Mouse (Mus musculus): ENCODE data around the gene Ccdc187.
A peak's percentile ranks its signal among the peaks of the same experiment; 100 is the strongest.

Gene Ccdc187

DNA sequence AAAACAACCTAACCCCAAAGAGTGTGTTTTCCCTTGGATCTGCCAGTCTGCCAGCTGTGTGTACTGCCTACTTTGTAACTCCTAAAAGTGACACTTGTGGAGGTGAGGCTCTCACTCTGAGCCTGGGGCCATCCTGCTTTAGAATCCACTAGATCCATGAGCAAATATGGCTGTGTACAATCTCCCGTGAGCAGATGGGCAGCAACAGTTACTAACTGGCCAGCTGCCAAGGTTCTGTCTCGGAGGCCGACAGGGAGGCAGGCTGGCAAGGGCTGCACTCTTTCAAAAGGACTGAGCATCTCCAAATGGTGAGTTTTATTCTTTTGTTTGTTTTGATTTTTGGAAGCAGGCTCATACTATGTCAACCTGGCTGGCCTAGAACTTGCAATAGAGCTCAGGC lies 79.8 kb downstream of the Ccdc187 start:
- DNase-seq (ENCODE audit: low spot score) = no peak

DNA sequence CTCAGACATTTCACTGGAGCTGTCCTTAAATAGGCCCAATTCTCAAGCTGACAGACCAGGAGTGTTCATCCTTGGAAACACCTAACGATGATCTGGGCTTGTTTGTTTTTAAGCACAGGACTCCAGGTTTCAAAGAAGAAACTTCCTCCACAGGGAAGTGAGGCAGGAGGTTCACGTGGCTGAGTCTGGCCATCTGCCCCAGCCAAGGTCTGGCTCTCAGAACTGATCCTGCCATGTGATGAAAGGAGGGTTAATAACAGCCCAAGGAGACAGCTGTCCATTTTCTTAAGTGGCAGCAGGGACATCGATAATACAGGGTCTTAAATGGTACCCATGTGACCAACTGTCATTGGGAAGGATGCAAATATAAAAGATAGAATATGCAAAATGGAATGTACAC lies 84.8 kb downstream of the Ccdc187 start:
- DNase-seq (ENCODE audit: low spot score) = no peak

DNA sequence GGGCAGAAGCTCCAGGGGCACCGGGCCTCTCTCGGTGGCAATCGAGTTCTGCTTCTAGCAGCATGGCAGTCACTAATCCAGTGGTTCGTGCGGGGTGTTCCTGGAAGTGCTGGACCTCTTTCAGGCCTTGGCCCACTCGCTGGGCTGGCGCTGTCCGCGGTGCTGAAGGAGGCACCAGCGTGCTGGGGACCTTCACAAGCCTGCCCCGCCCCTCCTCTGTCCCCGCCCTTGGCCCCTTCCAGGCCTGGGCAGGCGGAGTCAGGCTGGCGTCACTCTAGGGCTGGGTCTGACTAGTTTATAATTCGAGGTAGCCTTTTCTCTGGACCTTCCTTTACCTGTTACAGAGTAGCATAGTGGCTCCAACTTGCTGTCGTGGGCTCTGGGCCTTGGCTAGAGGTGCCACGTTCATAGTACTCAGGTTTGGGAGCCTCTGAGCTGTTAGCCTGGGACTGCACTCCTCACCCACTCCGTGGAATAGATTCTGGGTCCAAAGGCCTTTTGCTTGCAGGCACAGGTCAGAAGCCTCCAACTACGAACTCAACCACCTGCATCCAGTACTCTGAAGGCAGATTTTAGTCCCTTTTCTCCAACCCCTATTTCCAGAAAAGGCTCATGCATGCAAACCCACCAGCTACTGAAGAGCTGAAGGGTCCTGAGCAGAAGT lies 86.1 kb downstream of the Ccdc187 start, which contains the start of gene Lhx3:
Gene Lhx3, minus strand, starts transcription at position 164 of the 664 bp plus-strand sequence.
- DNase-seq (ENCODE audit: low spot score) = peak; percentile 82

DNA sequence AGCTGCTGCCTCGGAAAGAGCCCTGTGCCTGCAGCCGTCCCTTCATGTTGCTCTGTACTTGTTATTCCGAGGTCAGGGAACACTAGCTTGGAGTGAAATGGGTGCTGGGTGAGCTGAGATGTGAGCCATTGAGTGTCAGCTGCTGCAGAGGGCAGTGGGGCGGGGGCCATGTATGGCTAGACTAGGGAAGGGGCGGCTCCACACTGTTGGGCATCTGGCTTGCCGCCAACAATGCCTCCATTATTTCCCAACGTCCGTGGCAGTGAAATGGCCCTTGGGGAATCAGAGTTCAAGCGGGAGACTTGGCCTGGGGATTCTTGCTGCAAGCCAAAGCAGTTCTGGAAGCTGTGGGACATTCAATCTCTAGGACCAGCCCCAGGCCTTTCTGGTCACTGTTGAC lies 86.8 kb downstream of the Ccdc187 start:
- DNase-seq (ENCODE audit: low spot score) = no peak

DNA sequence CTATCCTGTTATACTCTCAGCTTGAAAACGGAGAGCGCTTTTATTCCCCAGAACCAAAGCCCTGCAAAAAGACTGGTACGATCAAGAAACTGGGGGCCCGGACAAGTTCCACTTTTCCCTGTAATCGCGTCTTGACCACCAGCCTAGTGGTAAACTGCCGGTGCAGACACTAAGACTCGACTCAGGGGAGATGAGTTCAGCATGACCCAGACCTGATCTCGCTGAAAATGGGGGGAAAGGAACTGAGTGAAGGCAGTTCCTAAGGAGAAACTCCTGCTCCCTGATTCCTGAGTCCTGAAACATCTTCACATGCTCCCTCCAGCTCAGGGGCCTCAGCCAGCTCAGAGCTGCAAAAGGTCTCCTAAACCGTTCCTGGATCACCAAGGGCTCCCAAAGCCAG lies 88.6 kb downstream of the Ccdc187 start:
- no peak for DNase-seq (ENCODE audit: low spot score)

DNA sequence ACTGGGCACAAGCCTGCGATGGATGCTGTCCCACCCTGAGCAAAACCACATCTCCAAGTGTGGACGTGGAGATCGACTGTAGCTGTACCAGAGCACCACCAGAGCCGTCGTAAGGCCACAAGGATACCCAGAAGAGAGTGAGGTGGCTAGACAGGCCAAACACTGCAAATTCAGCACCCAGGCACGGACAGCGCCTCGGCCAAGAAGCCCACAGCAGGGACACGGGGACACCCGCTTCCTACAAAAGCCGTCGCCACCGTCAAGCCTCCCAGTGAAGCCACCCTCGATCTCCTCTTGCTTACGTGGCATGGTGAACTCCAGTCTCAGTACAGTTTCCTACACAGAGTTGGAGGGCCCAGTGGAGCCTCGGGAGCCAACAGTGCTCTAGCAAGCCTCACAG lies 89.2 kb downstream of the Ccdc187 start:
- no peak for DNase-seq (ENCODE audit: low spot score)

DNA sequence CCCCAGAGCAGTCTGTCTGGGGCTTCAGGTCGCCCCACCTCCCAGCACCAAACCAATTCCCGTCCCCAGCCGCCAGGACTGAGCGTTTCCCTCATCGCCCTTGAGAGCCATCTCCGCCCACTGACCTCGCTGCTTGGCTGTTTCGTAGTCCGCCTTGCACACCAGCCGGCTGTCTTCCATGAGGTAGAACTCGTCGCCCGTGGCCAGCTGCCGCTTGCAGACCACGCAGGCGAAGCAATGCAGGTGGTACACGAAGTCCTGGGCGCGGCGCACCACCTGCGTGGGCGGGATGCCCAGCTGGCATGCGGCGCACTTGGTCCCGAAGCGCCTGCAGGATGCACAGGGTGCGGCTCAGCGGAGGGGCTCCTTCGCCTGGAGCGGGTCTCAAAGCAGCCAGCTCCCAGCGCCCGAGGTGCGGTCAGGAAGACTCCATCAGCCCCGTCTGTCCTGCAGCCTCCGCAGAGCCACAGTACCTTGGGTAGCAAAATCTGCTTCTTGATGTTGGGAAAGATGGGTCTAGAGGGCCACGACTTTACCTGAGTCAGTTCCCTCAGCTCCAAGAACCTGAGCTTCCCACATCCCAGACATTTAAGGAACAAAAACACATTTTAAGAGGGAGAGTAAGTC lies 91.4 kb downstream of the Ccdc187 start:
- no peak for DNase-seq (ENCODE audit: low spot score)

DNA sequence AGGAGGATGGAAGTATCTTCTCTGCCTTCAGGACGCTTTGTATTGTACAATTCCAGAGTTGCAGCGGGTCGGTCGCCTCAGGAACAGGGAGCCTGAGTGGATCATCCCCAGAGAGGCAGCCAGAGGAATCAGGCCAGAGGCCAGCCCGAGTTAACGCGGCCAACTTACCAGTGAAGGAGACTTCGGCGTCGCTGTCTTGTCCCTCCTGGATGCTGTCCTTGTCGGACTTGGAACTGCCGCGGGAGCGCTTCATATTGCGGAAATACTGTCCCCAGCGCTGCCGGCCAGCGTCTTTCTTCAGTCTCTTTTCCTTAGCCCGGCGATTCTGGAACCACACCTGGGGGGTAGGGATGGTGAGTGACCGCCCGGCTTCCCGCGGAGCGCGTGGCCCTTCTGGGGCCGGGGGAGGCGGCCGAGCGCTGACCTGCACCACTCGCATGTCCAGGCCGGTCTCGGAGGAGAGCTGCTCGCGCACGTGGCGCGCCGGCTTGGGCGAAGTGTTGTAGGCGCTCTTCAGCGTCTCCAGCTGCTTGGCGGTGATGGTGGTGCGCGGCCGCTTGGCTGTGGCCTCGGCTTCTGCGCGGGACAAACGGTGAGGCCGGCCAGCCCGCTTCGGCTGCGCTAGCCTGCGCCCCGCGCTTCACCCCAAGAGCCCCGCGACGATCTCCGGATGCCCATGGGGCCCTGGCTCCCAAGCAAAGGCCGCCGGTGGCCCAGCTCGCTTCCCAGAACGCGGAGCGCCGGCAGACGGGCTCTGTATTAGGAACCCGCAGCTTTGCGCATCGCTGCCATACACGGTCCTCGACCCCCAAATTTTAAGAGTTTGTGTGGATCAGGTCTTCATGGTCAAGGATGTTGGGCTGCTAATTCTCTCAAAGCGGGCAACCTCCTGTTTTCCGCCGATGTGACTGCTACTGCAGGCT lies 92.2 kb downstream of the Ccdc187 start:
- no peak for DNase-seq (ENCODE audit: low spot score)

DNA sequence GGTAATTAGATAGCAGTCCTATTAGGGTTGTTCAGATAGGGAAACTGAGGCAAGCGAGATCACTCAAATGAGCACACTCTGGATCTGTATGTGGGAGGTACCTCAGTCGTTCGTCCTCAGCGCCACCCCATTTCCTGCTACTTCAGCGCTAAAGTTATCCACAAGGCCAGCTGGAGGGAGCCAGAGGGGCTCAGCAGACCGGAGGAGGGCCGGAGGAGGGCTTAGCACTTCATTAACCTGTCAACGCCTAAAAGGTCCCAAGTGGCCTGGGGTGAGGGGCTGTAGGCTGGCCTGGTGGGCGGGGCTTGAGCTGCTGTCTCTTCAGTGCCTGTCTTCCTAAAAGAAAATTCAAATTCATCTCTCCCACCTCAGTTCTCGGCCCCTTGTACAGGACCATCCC lies 95.9 kb downstream of the Ccdc187 start:
- no peak for DNase-seq (ENCODE audit: low spot score)

DNA sequence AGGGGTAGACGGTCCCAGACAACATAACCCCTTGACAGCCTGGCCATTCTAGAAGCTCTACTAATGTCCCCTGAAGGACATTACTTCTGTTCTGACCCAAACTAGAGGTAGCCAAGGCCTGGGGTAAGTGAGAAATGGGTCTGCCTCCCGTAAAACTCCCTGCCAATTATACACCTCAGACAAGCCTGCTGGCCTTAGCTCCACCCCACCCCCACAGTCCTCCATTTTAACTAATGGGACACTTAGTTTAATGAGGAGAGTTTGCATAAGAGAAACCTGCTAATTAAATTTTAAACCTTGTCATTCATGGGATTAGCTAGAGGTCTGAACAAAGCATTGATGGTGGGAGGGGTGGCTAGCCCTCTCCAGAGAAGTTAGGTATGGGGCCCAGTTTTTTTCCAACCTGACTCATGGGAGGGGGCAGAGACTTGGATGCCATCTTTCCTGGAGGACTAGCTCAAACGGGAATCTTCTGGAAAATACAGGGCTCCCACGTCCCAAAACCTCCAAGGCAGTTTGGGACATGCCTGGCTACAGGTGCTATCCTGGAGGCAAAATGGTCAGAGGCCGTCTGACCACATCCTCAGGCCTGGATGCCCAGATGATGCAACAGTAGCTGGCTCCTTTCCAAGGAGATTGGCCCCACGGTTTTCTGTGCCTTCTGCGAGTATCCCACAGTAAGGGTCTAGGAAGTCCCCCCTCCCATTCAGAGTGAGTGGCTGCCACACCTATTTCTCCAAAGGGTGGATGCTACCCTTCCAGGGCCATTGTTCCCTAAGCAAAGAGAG lies 99.6 kb downstream of the Ccdc187 start:
- DNase-seq (ENCODE audit: low spot score) = no peak

Measured in urinary bladder, postnatal 25 days (tissue).